ENCODE assay signal across 8 mouse cellular contexts in the genomic region with DNA sequence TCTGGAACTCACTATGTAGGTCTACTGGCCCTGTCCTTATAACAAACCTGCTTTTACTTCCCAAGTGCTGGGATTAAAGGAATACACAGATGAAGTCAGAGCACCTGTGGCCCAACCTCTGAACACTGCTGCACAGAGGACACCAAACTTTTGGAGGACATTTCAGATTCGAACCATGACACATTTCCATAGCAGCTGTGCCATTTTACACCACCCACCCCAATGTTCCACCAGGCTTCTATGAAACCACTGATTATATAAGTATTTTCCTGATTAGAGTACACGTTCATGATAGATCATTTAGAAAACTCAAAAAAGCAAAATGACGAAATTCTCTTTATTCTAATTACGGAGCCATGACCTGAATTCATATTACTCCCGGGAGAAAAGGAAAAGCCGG. TPM values are rescaled to one million over a fixed set of nuclear protein-coding genes. Genes with fewer than 3 reads are reported as not detected.
DNase-seq lines count a peak whose midpoint lies in the region; ATAC-seq and TF ChIP-seq lines count a peak whose summit lies in the region.

No protein-coding gene starts in this region.

- H3K27me3 ChIP-seq in kidney, embryonic 14.5 days (ENCODE audit: control insufficient read depth, insufficient read depth, low read length): no peaks in the 10 kb centered on the region
- H3K27me3 ChIP-seq in G1E (ENCODE audit: insufficient read depth, low read length): no peaks in the 10 kb centered on the region; the same call in 1 of the 2 replicates
- no peaks in the 10 kb centered on the region for H3K27me3 ChIP-seq in forebrain, embryonic 13.5 days
- H3K27me3 ChIP-seq in limb, embryonic 15.5 days: no peaks in the 10 kb centered on the region

- no peak for ATAC-seq in kidney, embryonic 14.5 days (ENCODE audit: low FRiP score, low TSS enrichment)
- no peak for ATAC-seq in G1E (ENCODE audit: extremely low read depth, insufficient number of reproducible peaks, low FRiP score, poor library complexity, severe bottlenecking)
- no peak for ATAC-seq in forebrain, embryonic 13.5 days
- no peak for ATAC-seq in limb, embryonic 15.5 days (ENCODE audit: insufficient number of reproducible peaks, low FRiP score, low TSS enrichment, low read depth)

- H3K4me3 ChIP-seq in kidney, embryonic 14.5 days (ENCODE audit: low read length): peak overlapping the region; percentile 70
- H3K4me3 ChIP-seq in G1E (ENCODE audit: low read depth, low read length): peak overlapping the region; percentile 93
- peak overlapping the region; percentile 86 for H3K4me3 ChIP-seq in forebrain, embryonic 13.5 days
- peak overlapping the region; percentile 74 for H3K4me3 ChIP-seq in limb, embryonic 15.5 days

- DNase-seq in kidney, adult 11 months: no peak
- no peak for DNase-seq in G1E (ENCODE audit: low spot score)
- peak; percentile 70 for DNase-seq in telencephalon, adult 2 months (ENCODE audit: low read depth, low spot score)
- DNase-seq in cerebellum, postnatal 4 days (ENCODE audit: low spot score in 2 of 2): no peak
- DNase-seq in kidney, postnatal 25 days: no peak

- H3K9ac ChIP-seq in kidney, embryonic 14.5 days (ENCODE audit: low read depth, low read length): peak overlapping the region; percentile 56; the same call in 1 of the 2 replicates
- H3K9ac ChIP-seq in forebrain, embryonic 13.5 days: peak overlapping the region; percentile 63
- no peak overlapping the region for H3K9ac ChIP-seq in limb, embryonic 15.5 days

- WGBS in kidney, embryonic 14.5 days: 61% methylated on average over 6 of the region's 6 CpGs
- WGBS in forebrain, embryonic 13.5 days: 60% methylated on average over 6 of the region's 6 CpGs
- WGBS in limb, embryonic 15.5 days: 52% methylated on average over 6 of the region's 6 CpGs

- H3K27ac ChIP-seq in kidney, embryonic 14.5 days (ENCODE audit: low read depth, low read length): peak overlapping the region; percentile 66; the same call in 1 of the 2 replicates
- no peak overlapping the region for H3K27ac ChIP-seq in forebrain, embryonic 13.5 days
- peak overlapping the region; percentile 88 for H3K27ac ChIP-seq in limb, embryonic 15.5 days

- H3K36me3 ChIP-seq in kidney, embryonic 14.5 days (ENCODE audit: control insufficient read depth, insufficient read depth, low read length): peaks cover 22% of the 10 kb centered on the region
- H3K36me3 ChIP-seq in G1E (replicated peaks): peaks cover 33% of the 10 kb centered on the region
- peaks cover 23% of the 10 kb centered on the region for H3K36me3 ChIP-seq in forebrain, embryonic 13.5 days (ENCODE audit: poor library complexity, severe bottlenecking)
- peaks cover 8% of the 10 kb centered on the region; the same call in 1 of the 2 replicates for H3K36me3 ChIP-seq in limb, embryonic 15.5 days

- no peak for TF ChIP-seq CTCF in G1E (IDR thresholded peaks at IDR 0.05; ENCODE audit: low read depth, low read length)

- H3K4me1 ChIP-seq in kidney, embryonic 14.5 days (ENCODE audit: control insufficient read depth, insufficient read depth, low read length): peaks cover 18% of the 10 kb centered on the region
- H3K4me1 ChIP-seq in G1E (ENCODE audit: insufficient read depth, low read depth, low read length): peaks cover 36% of the 10 kb centered on the region
- peaks cover 27% of the 10 kb centered on the region for H3K4me1 ChIP-seq in forebrain, embryonic 13.5 days
- H3K4me1 ChIP-seq in limb, embryonic 15.5 days: peaks cover 19% of the 10 kb centered on the region

- peak overlapping the region; percentile 53 for H3K4me2 ChIP-seq in kidney, embryonic 14.5 days (replicated peaks; ENCODE audit: low read depth, low read length)
- H3K4me2 ChIP-seq in forebrain, embryonic 13.5 days: peak overlapping the region; percentile 77
- peak overlapping the region; percentile 72 for H3K4me2 ChIP-seq in limb, embryonic 15.5 days

- H3K9me3 ChIP-seq in kidney, embryonic 14.5 days (ENCODE audit: control insufficient read depth, low read length): no peaks in the 10 kb centered on the region; the same call in 1 of the 2 replicates
- peaks cover 10% of the 10 kb centered on the region for H3K9me3 ChIP-seq in G1E (replicated peaks)
- no peaks in the 10 kb centered on the region for H3K9me3 ChIP-seq in forebrain, embryonic 13.5 days (replicated peaks)
- no peaks in the 10 kb centered on the region for H3K9me3 ChIP-seq in limb, embryonic 15.5 days

RNA-seq across cellular contexts. Expression of a gene that starts 0.6 kb away (rescaled TPM):
- polyA plus RNA-seq in kidney, embryonic 14.5 days (2014; fragmentation: Nextera tagmentation; extraction: Ambion mirVana): 363 and 456 TPM in 2 replicates
- total RNA-seq in G1E (2014; fragmentation: Nextera tagmentation) (165 and 203 TPM in 2 replicates), G1E (2017) (113 and 114 TPM in 2 replicates)
- polyA plus RNA-seq in G1E (2012): 307 and 368 TPM in 2 replicates
- polyA plus RNA-seq in forebrain, embryonic 13.5 days (2015; fragmentation: Nextera tagmentation; extraction: Ambion mirVana): 264 and 275 TPM in 2 replicates
- 213 and 217 TPM in 2 replicates for polyA plus RNA-seq in limb, embryonic 15.5 days (2015; fragmentation: Nextera tagmentation; extraction: Ambion mirVana)

RNA-seq across cellular contexts. Expression of a gene that starts 18.2 kb away (rescaled TPM):
- polyA plus RNA-seq in kidney, embryonic 14.5 days (2014; fragmentation: Nextera tagmentation; extraction: Ambion mirVana): 15.8 and 27.6 TPM in 2 replicates
- total RNA-seq in G1E (2014; fragmentation: Nextera tagmentation) (10.1 and 10.6 TPM in 2 replicates), G1E (2017) (11.9 and 13.0 TPM in 2 replicates)
- polyA plus RNA-seq in G1E (2012): 14.2 and 15.3 TPM in 2 replicates
- 26.2 and 29.3 TPM in 2 replicates for polyA plus RNA-seq in forebrain, embryonic 13.5 days (2015; fragmentation: Nextera tagmentation; extraction: Ambion mirVana)
- polyA plus RNA-seq in limb, embryonic 15.5 days (2015; fragmentation: Nextera tagmentation; extraction: Ambion mirVana): 28.5 and 28.8 TPM in 2 replicates

RNA-seq across cellular contexts. Expression of a gene that starts 45.4 kb away (rescaled TPM):
- polyA plus RNA-seq in kidney, embryonic 14.5 days (2014; fragmentation: Nextera tagmentation; extraction: Ambion mirVana): 3.8 and 7.2 TPM in 2 replicates
- total RNA-seq in G1E (2014; fragmentation: Nextera tagmentation) (not detected in 2 replicates), G1E (2017) (under 0.01 and 0.49 TPM in 2 replicates)
- not detected in 2 replicates for polyA plus RNA-seq in G1E (2012)
- polyA plus RNA-seq in forebrain, embryonic 13.5 days (2015; fragmentation: Nextera tagmentation; extraction: Ambion mirVana): 118 and 134 TPM in 2 replicates
- polyA plus RNA-seq in limb, embryonic 15.5 days (2015; fragmentation: Nextera tagmentation; extraction: Ambion mirVana): 5.4 and 7.6 TPM in 2 replicates

Comparison
In these comparisons a context has a peak if more than half of its experiments do, and no peak if none do; other contexts are left out.
1. RNA of a gene that starts 45.4 kb away (polyA plus RNA-seq): 118 to 134 TPM in forebrain, embryonic 13.5 days; 3.8 to 7.2 TPM in kidney, embryonic 14.5 days, 5.4 to 7.6 TPM in limb, embryonic 15.5 days and not detected in G1E; every median in the first group is over 10 times any median in the second.
2. Peak in every context shown above with its lines, with median percentiles within 50 percentile points of each other: H3K4me2 ChIP-seq and H3K4me3 ChIP-seq.